Mouse (Mus musculus): ENCODE measurements at regions not wholly inside any gene's neighbourhood (a gene's known extent, or its start where the extent isn't known, plus 50 kb on each side); places are given as distances from the start of the nearest gene placed in this dataset.
A peak's percentile ranks its signal among the peaks of the same experiment; 100 is the strongest.
"Not testable (repeated sequence)": the region's sequence is repeated elsewhere in the genome, so short reads cannot be mapped to it uniquely, and the experiment has no call there.

DNA sequence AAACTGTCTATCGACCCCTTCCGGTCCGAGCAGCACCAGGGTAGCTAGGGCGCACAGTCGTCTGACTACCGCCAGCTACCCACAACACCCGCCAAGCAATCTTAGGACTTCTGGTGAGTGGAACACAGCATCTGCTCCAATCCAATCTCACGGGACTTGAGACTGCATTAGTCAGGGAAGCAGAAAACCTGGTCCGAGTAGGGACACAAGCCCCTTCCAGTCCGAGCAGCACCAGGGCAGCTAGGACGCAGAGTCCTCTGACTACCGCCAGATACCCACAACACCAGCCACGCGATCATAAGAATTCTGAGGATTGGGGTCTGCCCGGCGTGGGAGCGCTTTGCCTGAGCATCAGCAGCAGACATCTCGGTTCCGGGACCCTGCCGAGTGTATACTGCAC, 79.6 kb downstream of the Gm10715 start:
- not testable (repeated sequence) for ATAC-seq

DNA sequence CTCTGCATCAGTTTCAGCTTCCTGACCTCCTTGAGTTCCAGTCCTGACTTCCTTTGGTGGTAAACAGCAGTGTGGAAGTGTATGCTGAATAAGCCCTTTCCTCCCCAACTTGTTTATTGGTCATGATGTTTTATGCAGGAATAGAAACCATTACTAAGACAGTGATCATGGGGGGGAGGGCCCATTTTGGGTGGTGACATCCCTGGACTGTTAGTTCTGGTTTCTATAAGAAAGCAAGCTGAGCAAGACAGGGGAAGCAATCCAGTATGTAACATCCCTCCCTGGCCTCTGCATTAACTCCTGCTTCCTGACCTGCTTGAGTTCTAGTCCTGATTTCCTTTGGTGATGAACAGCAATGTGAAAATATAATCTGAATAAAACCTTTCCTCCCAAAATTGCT, 124.5 kb downstream of the Gm10715 start:
- no peak for ATAC-seq

DNA sequence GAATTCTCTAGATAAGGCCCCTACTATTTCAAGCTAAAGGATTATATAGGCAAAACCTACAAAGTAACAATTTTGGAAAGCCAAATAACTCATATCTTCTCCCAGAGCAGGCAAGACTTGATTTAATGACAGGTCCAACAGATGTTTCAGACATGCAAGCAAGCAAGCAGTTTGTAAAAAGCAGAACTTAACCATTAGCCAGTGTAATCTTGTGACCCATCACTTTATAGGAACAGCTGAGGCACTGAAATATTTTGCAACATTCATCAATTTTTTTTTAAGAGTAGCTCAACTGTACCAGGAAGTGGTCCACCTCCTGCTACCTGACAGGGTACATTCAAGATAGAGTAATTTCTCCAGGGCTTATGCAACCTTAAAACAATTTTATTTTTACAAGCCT, 147.7 kb downstream of the Gm10715 start:
- no peak for ATAC-seq

DNA sequence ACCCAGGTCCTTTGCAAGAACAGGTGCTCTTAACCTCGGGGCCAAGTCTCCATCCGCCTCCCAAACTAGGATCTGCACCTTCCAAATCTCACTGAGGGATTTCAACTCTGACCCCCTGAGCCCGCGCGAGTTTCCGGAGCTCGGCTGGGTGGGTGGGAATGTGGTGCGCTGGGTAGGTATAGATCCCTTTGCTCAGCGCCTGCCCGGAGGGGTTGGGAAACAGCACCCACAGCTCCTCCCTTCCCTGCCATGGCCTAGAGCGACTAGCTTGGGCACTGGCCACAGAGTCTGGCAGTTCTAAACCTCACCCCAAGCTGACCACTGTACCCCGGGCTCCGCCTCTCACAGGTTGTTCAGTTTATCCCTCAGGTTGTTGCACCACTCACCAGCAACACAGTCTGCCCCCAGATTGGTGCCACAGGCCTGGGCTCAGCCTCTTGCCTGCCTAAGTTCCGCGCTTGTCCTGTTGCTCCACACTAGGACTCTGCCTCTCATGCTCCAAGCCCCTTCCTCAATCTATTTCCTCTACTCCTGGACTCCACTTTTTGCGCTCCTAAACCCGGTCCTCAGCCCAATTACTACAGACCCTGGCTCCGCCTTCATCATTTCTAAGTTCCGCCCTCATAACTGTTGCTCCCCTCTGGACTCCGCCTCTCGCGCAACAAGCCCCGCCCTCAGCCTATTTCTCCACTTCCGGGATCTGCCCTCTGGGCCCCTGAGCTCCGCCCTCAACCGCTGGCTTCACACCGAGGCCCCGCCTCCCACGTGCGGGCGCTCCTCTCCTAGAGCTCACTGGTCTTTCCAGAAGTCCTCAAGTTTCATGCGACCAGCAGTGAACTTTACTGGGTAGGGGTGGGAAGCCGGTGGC, 135.6 kb upstream of the Alkbh8 start:
- no peak for ATAC-seq

DNA sequence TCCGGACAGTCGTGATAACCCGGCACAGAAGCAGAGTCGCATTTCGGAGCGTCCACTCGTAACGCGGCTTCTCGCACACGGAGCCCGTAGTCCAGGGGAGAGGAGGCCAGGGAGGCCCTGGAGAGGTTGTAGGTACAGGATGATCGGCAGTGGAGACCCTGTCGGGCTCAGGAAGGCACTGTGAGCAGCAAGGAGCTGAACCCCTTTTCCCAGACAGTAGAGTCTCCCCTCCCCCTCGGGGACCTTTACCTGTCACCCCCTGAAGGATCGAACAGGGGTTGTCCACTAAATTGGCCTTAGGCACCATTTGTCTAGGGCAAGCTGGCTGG, 135.0 kb upstream of the Alkbh8 start:
- not testable (repeated sequence) for ATAC-seq

DNA sequence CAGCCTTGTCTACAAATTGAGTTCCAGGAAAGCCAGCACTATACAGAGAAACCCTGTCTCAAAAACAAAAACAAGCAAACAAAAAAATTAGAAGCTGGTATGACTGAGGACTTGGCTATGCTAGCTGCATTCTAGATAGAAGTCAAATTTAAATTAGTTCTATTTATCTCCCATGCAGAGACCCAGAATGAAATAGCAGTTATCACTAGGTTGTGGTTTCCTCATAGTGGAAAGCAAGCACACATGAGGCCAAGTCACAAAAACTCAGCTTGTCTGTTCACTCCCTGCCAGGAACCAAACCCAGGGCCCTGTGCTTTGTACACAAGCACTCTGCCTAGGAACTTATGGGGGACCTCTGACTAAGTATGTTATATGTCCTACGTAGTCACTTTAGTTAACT, 126.8 kb upstream of the Alkbh8 start:
- ATAC-seq: not testable (repeated sequence)

DNA sequence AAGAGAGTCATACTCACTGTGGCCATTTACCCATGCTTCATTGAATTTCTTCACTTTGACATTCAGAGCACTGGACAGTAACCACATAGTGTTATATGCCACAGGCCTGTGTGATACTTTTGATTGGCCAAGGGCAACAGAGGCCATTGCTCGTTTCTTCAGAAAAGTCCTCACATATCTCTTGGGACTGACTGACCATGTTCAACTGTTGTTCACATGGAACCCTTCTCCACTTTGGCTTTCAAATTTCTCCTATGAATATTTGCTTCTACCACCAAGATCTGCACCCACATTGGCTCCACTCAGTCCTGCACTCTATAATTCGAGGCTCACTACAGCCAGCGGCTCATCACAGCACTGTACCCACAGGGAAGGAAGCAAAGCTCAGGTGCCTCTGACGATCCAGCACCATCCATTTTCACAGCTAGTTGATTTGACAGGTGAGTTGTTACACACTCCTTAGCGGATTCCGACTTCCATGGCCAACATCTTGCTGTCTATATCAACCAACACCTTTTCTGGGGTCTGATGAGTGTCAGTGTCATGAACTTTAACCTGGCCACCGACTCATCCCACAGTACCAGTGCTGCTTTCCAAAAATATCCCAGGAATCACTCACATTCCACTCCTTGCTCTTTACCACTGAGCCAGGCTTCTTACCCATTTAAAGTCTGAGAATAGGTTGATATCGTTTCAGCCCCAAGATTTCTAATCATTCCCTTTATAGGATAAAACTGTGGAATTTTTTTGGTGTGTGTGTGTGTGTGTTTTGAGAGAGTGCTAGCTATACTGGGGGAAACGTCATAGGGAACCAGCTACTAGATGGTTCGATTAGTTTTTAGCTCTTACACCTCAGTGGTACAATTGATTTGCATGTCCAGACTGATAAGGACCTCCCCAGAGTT, 76.3 kb upstream of the Alkbh8 start:
- ATAC-seq: peak; percentile 100

DNA sequence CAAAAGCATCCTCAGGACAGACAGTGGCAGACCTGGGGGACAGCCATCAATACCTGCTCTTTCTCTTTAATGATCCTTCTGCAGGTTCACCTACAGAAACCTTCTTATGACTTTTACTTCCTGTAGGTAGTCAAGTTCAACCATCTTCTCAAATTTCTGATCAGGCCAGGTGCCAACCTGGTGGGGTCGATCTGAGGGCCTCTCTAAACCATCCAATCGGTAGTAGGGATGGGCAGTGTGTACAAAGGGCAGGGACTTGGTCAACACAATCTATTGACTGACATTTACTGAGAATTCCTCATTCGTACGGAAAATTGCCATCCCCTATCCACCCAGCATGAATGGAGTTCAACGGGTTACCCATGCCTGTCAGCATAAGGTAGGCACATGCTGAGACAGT, 74.8 kb upstream of the Alkbh8 start:
- no peak for ATAC-seq

DNA sequence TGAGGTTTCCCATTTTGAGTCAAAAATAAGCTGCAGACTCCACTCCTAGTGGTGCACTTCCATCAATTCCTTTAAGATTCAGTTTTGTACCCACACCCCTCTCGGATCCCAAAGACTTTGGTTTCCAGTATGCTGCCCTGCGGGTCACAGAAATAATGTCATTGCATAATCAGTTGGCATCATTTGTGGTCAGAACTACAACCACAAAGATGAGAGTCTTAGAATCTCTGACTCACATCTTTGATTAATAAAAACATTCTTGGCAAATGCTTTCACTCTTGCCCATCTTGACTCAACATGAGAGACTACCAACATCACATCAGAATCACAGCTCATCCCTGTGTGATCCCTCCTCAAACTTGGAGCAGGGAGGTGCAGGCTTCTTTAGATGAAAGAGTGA, 74.1 kb upstream of the Alkbh8 start:
- ATAC-seq: no peak

DNA sequence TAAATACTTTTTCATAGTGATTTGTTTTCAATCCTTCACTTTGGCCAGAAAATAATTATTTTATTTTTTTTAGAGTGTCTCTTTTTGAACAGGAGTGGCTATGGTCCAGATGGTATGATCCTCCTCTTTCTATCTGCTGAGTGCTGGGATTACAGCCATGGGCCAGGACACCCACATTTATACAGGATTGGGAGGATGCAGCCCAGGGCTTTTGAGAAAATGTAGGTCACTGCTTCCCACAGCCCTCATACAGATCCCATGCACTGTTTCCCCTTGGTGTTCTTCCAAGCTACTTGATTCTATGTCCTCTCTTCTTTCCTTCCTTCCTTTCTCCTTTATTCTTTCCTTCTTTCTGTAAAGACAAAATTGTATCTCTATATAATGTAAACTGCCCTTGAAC, 70.5 kb upstream of the Alkbh8 start:
- no peak for ATAC-seq

DNA sequence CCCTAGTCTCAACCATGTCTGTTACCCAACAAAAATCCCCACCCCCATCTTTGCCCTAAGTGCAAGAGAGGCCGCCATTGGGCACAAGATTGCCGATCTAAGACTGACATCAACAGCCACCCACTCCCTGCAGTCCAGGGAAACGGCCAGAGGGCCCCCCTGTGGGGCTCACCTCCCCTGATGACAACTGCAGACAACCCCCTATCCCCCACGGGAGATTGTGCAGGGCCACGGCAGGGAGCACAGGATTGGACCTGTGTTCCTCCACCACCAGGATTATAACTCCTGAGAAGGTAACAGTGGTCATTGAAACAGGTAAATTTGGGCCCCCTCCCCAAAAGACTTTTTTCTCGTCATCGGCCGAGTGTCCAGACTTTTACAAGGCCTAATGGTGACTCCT, 54.4 kb upstream of the Alkbh8 start:
- ATAC-seq: not testable (repeated sequence)

DNA sequence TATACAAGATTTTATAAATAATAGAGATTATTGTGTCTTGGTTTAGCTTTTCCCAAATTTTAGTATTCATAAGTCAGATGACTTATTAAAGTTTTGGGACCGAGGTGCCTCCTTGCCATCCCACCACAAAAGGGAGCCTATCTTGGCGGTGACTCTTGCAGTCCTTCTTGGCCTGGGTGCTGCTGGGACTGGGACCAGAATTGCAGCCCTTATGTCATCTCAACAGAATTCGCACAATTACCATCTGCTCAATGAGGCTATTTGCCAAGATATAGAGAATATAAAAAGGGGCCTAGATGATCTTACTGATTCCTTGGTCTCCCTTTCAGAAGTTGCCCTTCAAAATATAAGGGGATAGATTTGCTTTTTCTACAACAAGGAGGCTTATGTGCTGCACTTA, 53.0 kb upstream of the Alkbh8 start:
- ATAC-seq: not testable (repeated sequence)

DNA sequence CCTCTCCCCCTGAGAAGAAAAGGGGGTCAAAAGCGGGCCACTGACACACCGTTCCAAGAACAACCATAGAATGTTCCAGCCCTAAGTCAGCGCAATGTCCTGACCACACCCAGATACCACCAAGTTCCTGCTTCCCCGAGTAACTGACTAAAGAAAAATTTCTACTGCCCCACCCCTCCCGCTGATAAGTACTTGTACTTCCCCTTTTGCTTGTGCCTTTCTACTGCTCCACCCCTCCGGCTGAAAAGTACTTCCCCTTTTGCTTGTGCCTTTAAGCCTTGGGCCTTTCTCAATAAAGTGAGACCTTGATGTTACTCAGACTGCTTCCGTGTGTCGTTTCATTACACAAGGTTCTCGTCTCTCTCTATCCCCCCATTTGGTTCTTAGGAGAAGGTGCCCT, 51.6 kb upstream of the Alkbh8 start:
- not testable (repeated sequence) for ATAC-seq
